Mouse (Mus musculus) olfactory bulb, adult 2 months (tissue): Measurements from ENCODE around the gene AI837181.
A peak's percentile ranks its signal among the peaks of the same experiment; 100 is the strongest.

ENCODE experiments used
- CTCF ChIP-seq: fragments of 200-500 bp; IDR thresholded peaks from 2 replicates; pipeline ENCODE4 v1.5.1; 2012; ENCODE audit warnings: low read depth, mild to moderate bottlenecking, low read length, moderate library complexity; ENCODE audit not compliant: insufficient read depth
- POLR2A ChIP-seq: fragments of 200-500 bp; IDR thresholded peaks from 2 replicates; pipeline ENCODE4 v1.6.1; 2012; ENCODE audit warnings: mild to moderate bottlenecking, low read depth, low read length, moderate library complexity; ENCODE audit not compliant: insufficient read depth

GRCm38 (mm10) chr19:5424782-5425741, at the start of gene AI837181, which contains the start of gene Drap1:
- no peak for TF ChIP-seq CTCF
- peak; percentile 34; the same call in 1 of the 2 replicates for TF ChIP-seq POLR2A
